Mouse (Mus musculus): ENCODE measurements around the gene Cbx7. TPM values are rescaled to one million over a fixed set of nuclear protein-coding genes. Genes with fewer than 3 reads are reported as not detected.

Cbx7 gene
- 0.89 and 1.4 TPM in 2 replicates for polyA plus RNA-seq (2015; fragmentation: Nextera tagmentation; extraction: Ambion mirVana)

- no peak within 1 kb of the TSS for H3K4me2 ChIP-seq
- no peaks in the 10 kb centered on the region for H3K9me3 ChIP-seq (replicated peaks)
- no peak for ATAC-seq (ENCODE audit: low read depth)
- H3K36me3 ChIP-seq: no peaks in the 10 kb centered on the region
- DNase-seq: no peak
- no peak within 1 kb of the TSS for H3K4me3 ChIP-seq (replicated peaks)
- WGBS (ENCODE audit: insufficient replicate concordance): 81% methylated on average over 11 of the region's 11 CpGs
- H3K4me1 ChIP-seq (replicated peaks): no peaks in the 10 kb centered on the region
- H3K9ac ChIP-seq: no peak within 1 kb of the TSS
- no peak within 1 kb of the TSS for H3K27ac ChIP-seq
- no peaks in the 10 kb centered on the region for H3K27me3 ChIP-seq
Observed at GRCm38 (mm10) chr15:79970940-79971339, at the start of gene Cbx7. Gene Cbx7, minus strand, starts transcription at chr15:79971119.

GRCm38 (mm10) chr15:80020516-80020915 lies 49.6 kb upstream of the Cbx7 start:
- Histone ChIP-seq H3K4me1 (replicated peaks) (peaks cover 5% of the 10 kb centered on the region; the same call in 1 of the 2 replicates), H3K27me3 (peaks cover 15% of the 10 kb centered on the region), H3K4me3 (replicated peaks) (no peak overlapping the region), H3K36me3 (no peaks in the 10 kb centered on the region), H3K27ac (no peak overlapping the region), H3K9me3 (replicated peaks) (no peaks in the 10 kb centered on the region), H3K9ac (no peak overlapping the region), H3K4me2 (no peak overlapping the region)
- 54% methylated on average over 4 of the region's 4 CpGs for WGBS (ENCODE audit: insufficient replicate concordance)
- no peak for DNase-seq
- ATAC-seq (ENCODE audit: low read depth): no peak

GRCm38 (mm10) chr15:80019625-80020024 lies 48.7 kb upstream of the Cbx7 start:
- WGBS (ENCODE audit: insufficient replicate concordance): 58% methylated on average over 4 of the region's 4 CpGs

GRCm38 (mm10) chr15:80019220-80019619 lies 48.3 kb upstream of the Cbx7 start:
- 69% methylated on average over 7 of the region's 7 CpGs for WGBS (ENCODE audit: insufficient replicate concordance)

More at GRCm38 (mm10) chr15:80019625-80020024, 48.7 kb upstream of the Cbx7 start:
- H3K36me3 ChIP-seq: no peaks in the 10 kb centered on the region
- ATAC-seq (ENCODE audit: low read depth): no peak
- no peak overlapping the region for H3K4me2 ChIP-seq
- no peak overlapping the region for H3K27ac ChIP-seq
- peaks cover 24% of the 10 kb centered on the region for H3K27me3 ChIP-seq
- peaks cover 6% of the 10 kb centered on the region for H3K4me1 ChIP-seq (replicated peaks)
- no peaks in the 10 kb centered on the region for H3K9me3 ChIP-seq (replicated peaks)
- no peak for DNase-seq
- H3K4me3 ChIP-seq (replicated peaks): no peak overlapping the region
- H3K9ac ChIP-seq: no peak overlapping the region

GRCm38 (mm10) chr15:80016563-80017301 lies 45.8 kb upstream of the Cbx7 start:
- Histone ChIP-seq H3K4me3 (replicated peaks) (no peak overlapping the region), H3K36me3 (no peaks in the 10 kb centered on the region), H3K27me3 (peaks cover 53% of the 10 kb centered on the region), H3K9me3 (replicated peaks) (no peaks in the 10 kb centered on the region), H3K4me1 (replicated peaks) (peaks cover 31% of the 10 kb centered on the region), H3K27ac (no peak overlapping the region), H3K9ac (no peak overlapping the region), H3K4me2 (no peak overlapping the region)
- ATAC-seq (ENCODE audit: low read depth) (no peak), DNase-seq (no peak)
- 42% methylated on average over 9 of the region's 9 CpGs for WGBS (ENCODE audit: insufficient replicate concordance)

More at GRCm38 (mm10) chr15:80019220-80019619, 48.3 kb upstream of the Cbx7 start:
- Histone ChIP-seq H3K4me2 (no peak overlapping the region), H3K36me3 (no peaks in the 10 kb centered on the region), H3K4me1 (replicated peaks) (peaks cover 9% of the 10 kb centered on the region; the same call in 1 of the 2 replicates), H3K4me3 (replicated peaks) (no peak overlapping the region), H3K9me3 (replicated peaks) (no peaks in the 10 kb centered on the region), H3K9ac (no peak overlapping the region), H3K27ac (no peak overlapping the region), H3K27me3 (peaks cover 28% of the 10 kb centered on the region)
- DNase-seq (no peak), ATAC-seq (ENCODE audit: low read depth) (no peak)

GRCm38 (mm10) chr15:80015211-80015952 lies 44.5 kb upstream of the Cbx7 start:
- Histone ChIP-seq H3K4me2 (peak overlapping the region; percentile 73), H3K9me3 (replicated peaks) (no peaks in the 10 kb centered on the region), H3K27ac (no peak overlapping the region), H3K9ac (no peak overlapping the region), H3K27me3 (peaks cover 65% of the 10 kb centered on the region), H3K4me1 (replicated peaks) (peaks cover 34% of the 10 kb centered on the region), H3K4me3 (replicated peaks) (no peak overlapping the region), H3K36me3 (no peaks in the 10 kb centered on the region)
- WGBS (ENCODE audit: insufficient replicate concordance): 70% methylated on average over 7 of the region's 7 CpGs
- no peak for ATAC-seq (ENCODE audit: low read depth)
- no peak for DNase-seq

GRCm38 (mm10) chr15:80014321-80015210 lies 43.6 kb upstream of the Cbx7 start, which contains the start of gene Pdgfb:
Gene Pdgfb, minus strand, starts transcription at chr15:80014977.
- Histone ChIP-seq H3K4me1 (replicated peaks) (peaks cover 34% of the 10 kb centered on the region), H3K9me3 (replicated peaks) (no peaks in the 10 kb centered on the region), H3K27ac (no peak within 1 kb of the TSS), H3K4me3 (replicated peaks) (peak within 1 kb of the TSS; percentile 59), H3K4me2 (peak within 1 kb of the TSS; percentile 73), H3K27me3 (peaks cover 68% of the 10 kb centered on the region), H3K36me3 (no peaks in the 10 kb centered on the region), H3K9ac (peak within 1 kb of the TSS; percentile 58)
- 1% methylated on average over 60 of the region's 60 CpGs for WGBS (ENCODE audit: insufficient replicate concordance)
- no peak for DNase-seq
- ATAC-seq (ENCODE audit: low read depth): peak; percentile 15; the same call in 1 of the 2 replicates

- DNase-seq (no peak), ATAC-seq (ENCODE audit: low read depth) (no peak)
- H3K4me1 ChIP-seq (replicated peaks): peaks cover 34% of the 10 kb centered on the region
- H3K27me3 ChIP-seq: peaks cover 66% of the 10 kb centered on the region
- WGBS (ENCODE audit: insufficient replicate concordance): under 1% methylated on average over 36 of the region's 37 CpGs
- H3K9me3 ChIP-seq (replicated peaks): no peaks in the 10 kb centered on the region
- H3K36me3 ChIP-seq: no peaks in the 10 kb centered on the region
- peak overlapping the region; percentile 58 for H3K9ac ChIP-seq
- H3K27ac ChIP-seq: no peak overlapping the region
- peak overlapping the region; percentile 59 for H3K4me3 ChIP-seq (replicated peaks)
- H3K4me2 ChIP-seq: peak overlapping the region; percentile 73
Observed at GRCm38 (mm10) chr15:80014031-80014320, 43.1 kb upstream of the Cbx7 start.

GRCm38 (mm10) chr15:80013256-80014030 lies 42.5 kb upstream of the Cbx7 start:
- 1% methylated on average over 35 of the region's 36 CpGs for WGBS (ENCODE audit: insufficient replicate concordance)
- Histone ChIP-seq H3K4me2 (peak overlapping the region; percentile 73), H3K27me3 (peaks cover 66% of the 10 kb centered on the region), H3K4me1 (replicated peaks) (peaks cover 34% of the 10 kb centered on the region), H3K27ac (no peak overlapping the region), H3K36me3 (no peaks in the 10 kb centered on the region), H3K9ac (peak overlapping the region; percentile 58), H3K9me3 (replicated peaks) (no peaks in the 10 kb centered on the region), H3K4me3 (replicated peaks) (peak overlapping the region; percentile 59)
- ATAC-seq (ENCODE audit: low read depth) (0 out of 2 replicates have a peak, but pooled peaks have one; percentile 27), DNase-seq (no peak)

GRCm38 (mm10) chr15:80012527-80013201 lies 41.7 kb upstream of the Cbx7 start:
- H3K9me3 ChIP-seq (replicated peaks): no peaks in the 10 kb centered on the region
- H3K4me2 ChIP-seq: peak overlapping the region; percentile 73
- peak; percentile 42 for ATAC-seq (ENCODE audit: low read depth)
- H3K36me3 ChIP-seq: no peaks in the 10 kb centered on the region
- H3K9ac ChIP-seq: peak overlapping the region; percentile 58
- peak overlapping the region; percentile 59 for H3K4me3 ChIP-seq (replicated peaks)
- no peak overlapping the region; the same call in 1 of the 2 replicates for H3K27ac ChIP-seq
- peaks cover 66% of the 10 kb centered on the region for H3K27me3 ChIP-seq
- H3K4me1 ChIP-seq (replicated peaks): peaks cover 34% of the 10 kb centered on the region
- no peak for DNase-seq
- WGBS (ENCODE audit: insufficient replicate concordance): under 1% methylated on average over 57 of the region's 60 CpGs

All from liver, embryonic 13.5 days (tissue).